Mouse (Mus musculus) c-Kit-positive CD71-positive TER-119-positive erythroid progenitor cells, embryonic 14.5 days (primary cell): ENCODE measurements around the gene Pls3.
"Not testable (repeated sequence)": the region's sequence is repeated elsewhere in the genome, so short reads cannot be mapped to it uniquely, and the experiment has no call there.

Experiments used
- DNase-seq: peaks from one replicate; pipeline ENCODE4 v3.0.0-alpha.2; 2013; ENCODE audit warnings: low spot score

Gene Pls3

GRCm38 (mm10) chrX:75764794-75765328 lies 110.1 kb downstream of the Pls3 start:
- DNase-seq, result no peak

GRCm38 (mm10) chrX:75764135-75764793 lies 110.7 kb downstream of the Pls3 start:
- DNase-seq, result peak; percentile 38

- DNase-seq, result not testable (repeated sequence)
Observed at GRCm38 (mm10) chrX:75759461-75759860, 115.5 kb downstream of the Pls3 start.

- DNase-seq, result peak; percentile 15
Observed at GRCm38 (mm10) chrX:75759036-75759435, 115.9 kb downstream of the Pls3 start.

- DNase-seq, result not testable (repeated sequence)
Observed at GRCm38 (mm10) chrX:75757966-75758365, 117.0 kb downstream of the Pls3 start.

GRCm38 (mm10) chrX:75754531-75754930 lies 120.5 kb downstream of the Pls3 start:
- DNase-seq, result not testable (repeated sequence)

- DNase-seq, result not testable (repeated sequence)
Observed at GRCm38 (mm10) chrX:75750126-75750725, 124.8 kb downstream of the Pls3 start.

GRCm38 (mm10) chrX:75749312-75749711 lies 125.7 kb downstream of the Pls3 start:
- DNase-seq, result not testable (repeated sequence)

- DNase-seq, result peak; percentile 64
Observed at GRCm38 (mm10) chrX:75744466-75744865, 130.5 kb downstream of the Pls3 start.

GRCm38 (mm10) chrX:75739464-75739863 lies 135.5 kb downstream of the Pls3 start:
- not testable (repeated sequence) for DNase-seq
